ENCODE assay signal across 9 mouse cellular contexts in genomic region chr4:107921152-107921695, GRCm38 (mm10). TPM values are rescaled to one million over a fixed set of nuclear protein-coding genes. Genes with fewer than 3 reads are reported as not detected.
DNase-seq lines count a peak whose midpoint lies in the region; ATAC-seq and TF ChIP-seq lines count a peak whose summit lies in the region.
"Had no signal": no experiment of that assay in that cellular context is flagged by ENCODE, and none has a peak within 500 bp of the region (broad histone marks: within the 10 kb centered on the region; RNA-seq: fewer than 3 reads in every experiment).

No protein-coding gene starts in this region.

- H3K27me3 ChIP-seq in heart, adult 2 months (ENCODE audit: control insufficient read depth, insufficient read depth, low read length), result no peaks in the 10 kb centered on the region
- H3K27me3 ChIP-seq in liver, embryonic 13.5 days, result no peaks in the 10 kb centered on the region
- H3K27me3 ChIP-seq in forebrain, embryonic 16.5 days (replicated peaks; ENCODE audit: control insufficient read depth, insufficient read depth, low read length), result no peaks in the 10 kb centered on the region

- no peak for TF ChIP-seq CTCF in heart, adult 2 months (IDR thresholded peaks at IDR 0.05)

- peak; percentile 32 to 34 for DNase-seq in heart, adult 2 months
- DNase-seq in heart, postnatal 25 days (ENCODE audit: low spot score), result no peak
- peak; percentile 6 for DNase-seq in MN1 (ENCODE audit: low spot score)
- peak; percentile 68 for DNase-seq in heart, postnatal 4 days
- DNase-seq in liver, embryonic 13.5 days, result peak; percentile 5
- DNase-seq in cerebellum, postnatal 4 days (ENCODE audit: low spot score in 2 of 2), result no peak
- DNase-seq in cerebellum, adult 8-10 months, result no peak
- DNase-seq: thymus, postnatal 4 days had no signal

- peaks cover 17% of the 10 kb centered on the region for H3K4me1 ChIP-seq in heart, adult 2 months (ENCODE audit: control insufficient read depth, insufficient read depth, low read length)
- peaks cover 33% of the 10 kb centered on the region for H3K4me1 ChIP-seq in liver, embryonic 13.5 days (replicated peaks)
- peaks cover 13% of the 10 kb centered on the region for H3K4me1 ChIP-seq in forebrain, embryonic 16.5 days (replicated peaks; ENCODE audit: control insufficient read depth, insufficient read depth, low read length)

- peak overlapping the region; percentile 82 for H3K4me2 ChIP-seq in liver, embryonic 13.5 days
- no peak overlapping the region for H3K4me2 ChIP-seq in forebrain, embryonic 16.5 days (ENCODE audit: low read length)

- WGBS in heart, adult 2 months, result 36% methylated on average over 8 of the region's 8 CpGs
- WGBS in liver, embryonic 13.5 days (ENCODE audit: insufficient replicate concordance), result 52% methylated on average over 8 of the region's 8 CpGs
- 83% methylated on average over 8 of the region's 8 CpGs for WGBS in forebrain, embryonic 16.5 days

- intact Hi-C loops in heart, adult 2 months (cut with DNase I), result no loop called here
- intact Hi-C loops in heart, postnatal 25 days (cut with DNase I), result loop anchor here (10.0 kb wide), 2 partner anchors 374 to 404 kb away; partner anchors contain the start of gene Coa7

- no peak for TF ChIP-seq EP300 in heart, adult 2 months (IDR thresholded peaks at IDR 0.05; ENCODE audit: insufficient read depth, low read depth, low read length)

- H3K4me3 ChIP-seq in heart, adult 2 months, result peak overlapping the region; percentile 19; the same call in 1 of the 2 replicates
- peak overlapping the region; percentile 74 for H3K4me3 ChIP-seq in liver, embryonic 13.5 days (replicated peaks)
- no peak overlapping the region for H3K4me3 ChIP-seq in forebrain, embryonic 16.5 days (replicated peaks; ENCODE audit: low read length)

- peak overlapping the region; percentile 24 for H3K9ac ChIP-seq in heart, adult 2 months (ENCODE audit: low read depth, low read length)
- peak overlapping the region; percentile 86 for H3K9ac ChIP-seq in liver, embryonic 13.5 days
- H3K9ac ChIP-seq in forebrain, embryonic 16.5 days (replicated peaks; ENCODE audit: low read depth, low read length), result no peak overlapping the region

- peak; percentile 42; the same call in 1 of the 2 replicates for ATAC-seq in liver, embryonic 13.5 days (ENCODE audit: low read depth)
- ATAC-seq in forebrain, embryonic 16.5 days, result no peak

- no peaks in the 10 kb centered on the region for H3K9me3 ChIP-seq in liver, embryonic 13.5 days (replicated peaks)
- H3K9me3 ChIP-seq in forebrain, embryonic 16.5 days (ENCODE audit: control insufficient read depth, low read length), result no peaks in the 10 kb centered on the region

- H3K79me2 ChIP-seq in heart, adult 2 months (replicated peaks; ENCODE audit: control insufficient read depth, insufficient read depth, low read length), result peaks cover 2% of the 10 kb centered on the region; the same call in 1 of the 2 replicates

- peak overlapping the region; percentile 96 for H3K27ac ChIP-seq in heart, adult 2 months
- H3K27ac ChIP-seq in liver, embryonic 13.5 days, result peak overlapping the region; percentile 86
- H3K27ac ChIP-seq in forebrain, embryonic 16.5 days (ENCODE audit: low read length), result no peak overlapping the region

- TF ChIP-seq POLR2A in heart, adult 2 months (IDR thresholded peaks at IDR 0.05; ENCODE audit: insufficient read depth, low read depth, low read length), result no peak

- peaks cover 14% of the 10 kb centered on the region for H3K36me3 ChIP-seq in heart, adult 2 months (ENCODE audit: control insufficient read depth, insufficient read depth, low read length)
- H3K36me3 ChIP-seq in liver, embryonic 13.5 days, result no peaks in the 10 kb centered on the region
- no peaks in the 10 kb centered on the region for H3K36me3 ChIP-seq in forebrain, embryonic 16.5 days (ENCODE audit: control insufficient read depth, insufficient read depth)

RNA-seq across cellular contexts. Expression of gene Cpt2, which starts 2.2 kb away (rescaled TPM):
- total RNA-seq in heart, adult 2 months (2021), result 100 to 1,000 TPM; 275 to 281 TPM
- polyA plus RNA-seq in heart, adult 2 months (2012; rRNA removed), result 278 and 312 TPM in 2 replicates
- total RNA-seq in heart, postnatal 25 days (2021), result 100 to 1,000 TPM; 269 to 275 TPM
- 100 to 1,000 TPM; 140 to 144 TPM for total RNA-seq in heart, postnatal 4 days (2021)
- 37.0 and 45.1 TPM in 2 replicates for polyA plus RNA-seq in liver, embryonic 13.5 days (2015; fragmentation: Nextera tagmentation; extraction: Ambion mirVana)
- polyA plus RNA-seq in forebrain, embryonic 16.5 days (2015; fragmentation: Nextera tagmentation; extraction: Ambion mirVana), result 10.4 and 16.3 TPM in 2 replicates

RNA-seq across cellular contexts. Expression of gene 0610037L13Rik, which starts 31.6 kb away (rescaled TPM):
- 10 to 100 TPM; 49.4 to 52.6 TPM for total RNA-seq in heart, adult 2 months (2021)
- 41.9 and 62.9 TPM in 2 replicates for polyA plus RNA-seq in heart, adult 2 months (2012; rRNA removed)
- total RNA-seq in heart, postnatal 25 days (2021), result 10 to 100 TPM; 52.3 to 57.1 TPM
- 10 to 100 TPM; 70.7 to 77.2 TPM for total RNA-seq in heart, postnatal 4 days (2021)
- 48.1 and 54.9 TPM in 2 replicates for polyA plus RNA-seq in liver, embryonic 13.5 days (2015; fragmentation: Nextera tagmentation; extraction: Ambion mirVana)
- 99.3 and 99.9 TPM in 2 replicates for polyA plus RNA-seq in forebrain, embryonic 16.5 days (2015; fragmentation: Nextera tagmentation; extraction: Ambion mirVana)

RNA-seq across cellular contexts. Expression of gene Magoh, which starts 41.7 kb away (rescaled TPM):
- 10 to 100 TPM; 40.2 to 43.2 TPM for total RNA-seq in heart, adult 2 months (2021)
- polyA plus RNA-seq in heart, adult 2 months (2012; rRNA removed), result 38.8 and 45.1 TPM in 2 replicates
- total RNA-seq in heart, postnatal 25 days (2021), result 10 to 100 TPM; 42.2 to 47.8 TPM
- total RNA-seq in heart, postnatal 4 days (2021), result 10 to 100 TPM; 69.6 to 79.9 TPM
- 129 and 145 TPM in 2 replicates for polyA plus RNA-seq in liver, embryonic 13.5 days (2015; fragmentation: Nextera tagmentation; extraction: Ambion mirVana)
- polyA plus RNA-seq in forebrain, embryonic 16.5 days (2015; fragmentation: Nextera tagmentation; extraction: Ambion mirVana), result 118 and 122 TPM in 2 replicates

RNA-seq across cellular contexts. Expression of gene Slc1a7, which starts 46.9 kb away (rescaled TPM):
- total RNA-seq in heart, adult 2 months (2021), result under 1 TPM; 0.21 to 0.32 TPM
- 1.2 and 1.9 TPM in 2 replicates for polyA plus RNA-seq in heart, adult 2 months (2012; rRNA removed)
- under 1 TPM; 0.29 to 0.39 TPM for total RNA-seq in heart, postnatal 25 days (2021)
- total RNA-seq in heart, postnatal 4 days (2021), result not detected
- polyA plus RNA-seq in liver, embryonic 13.5 days (2015; fragmentation: Nextera tagmentation; extraction: Ambion mirVana), result not detected in 2 replicates
- not detected in 2 replicates for polyA plus RNA-seq in forebrain, embryonic 16.5 days (2015; fragmentation: Nextera tagmentation; extraction: Ambion mirVana)

Comparison
In these comparisons a context has a peak if more than half of its experiments do, and no peak if none do; other contexts are left out.
1. DNase-seq: peak in heart, adult 2 months (2 of 2), MN1 (single experiment), heart, postnatal 4 days (single experiment) and liver, embryonic 13.5 days (single experiment); none in heart, postnatal 25 days (single experiment), cerebellum, postnatal 4 days (0 of 2) and cerebellum, adult 8-10 months (single experiment).